ENCODE assay signal across 28 mouse cellular contexts in genomic region chrX:152708359-152708758, GRCm38 (mm10).
DNase-seq lines count a peak whose midpoint lies in the region; ATAC-seq and TF ChIP-seq lines count a peak whose summit lies in the region.
"Had no signal": no experiment of that assay in that cellular context is flagged by ENCODE, and none has a peak within 500 bp of the region (broad histone marks: within the 10 kb centered on the region; RNA-seq: fewer than 3 reads in every experiment).

No protein-coding gene starts in this region.

- peaks cover 6% of the 10 kb centered on the region; the same call in 1 of the 2 replicates for H3K79me2 ChIP-seq in liver, adult 2 months (ENCODE audit: control insufficient read depth, insufficient read depth, low read length)

- TF ChIP-seq POLR2A in liver, adult 2 months (IDR thresholded peaks at IDR 0.05; ENCODE audit: extremely low read depth, insufficient read depth, low read length), result no peak

- H3K36me3 ChIP-seq in liver, adult 2 months (ENCODE audit: control insufficient read depth, insufficient read depth, low read length), result no peaks in the 10 kb centered on the region
- H3K36me3 ChIP-seq in liver, embryonic 11.5 days (ENCODE audit: control insufficient read depth, insufficient read depth, low read length), result no peaks in the 10 kb centered on the region
- H3K36me3 ChIP-seq: hindbrain, embryonic 13.5 days; limb, embryonic 12.5 days; liver, embryonic 13.5 days; midbrain, embryonic 10.5 days; midbrain, embryonic 15.5 days; neural tube, embryonic 15.5 days had no signal

- peak; percentile 31 for DNase-seq in adrenal gland, postnatal 14 days
- no peak for DNase-seq in adrenal gland, adult 18-20 months (ENCODE audit: low spot score in 2 of 2)
- peak; percentile 9 for DNase-seq in kidney, adult 9 months
- DNase-seq in kidney, adult 11 months, result no peak
- peak; percentile 31 for DNase-seq in liver, adult 2 months (ENCODE audit: extremely low read depth, low read depth, low spot score)
- no peak for DNase-seq in liver, embryonic 11.5 days (ENCODE audit: low spot score)
- DNase-seq: cerebellum, adult 18-20 months; cerebellum, postnatal 10 days; gastrocnemius, postnatal 14 days; heart, adult 11 months; heart, postnatal 4 days; liver, embryonic 13.5 days; lung, adult 2 months; retina, postnatal 1 day; right cerebral cortex, postnatal 14 days; thymus, postnatal 4 days had no signal

- WGBS in liver, adult 2 months, result 21% methylated on average over 4 of the region's 4 CpGs
- WGBS in liver, embryonic 11.5 days, result 56% methylated on average over 4 of the region's 4 CpGs

- no peaks in the 10 kb centered on the region for H3K9me3 ChIP-seq in liver, embryonic 11.5 days (ENCODE audit: control insufficient read depth, low read length)
- H3K9me3 ChIP-seq: hindbrain, embryonic 13.5 days; limb, embryonic 12.5 days; liver, embryonic 13.5 days; midbrain, embryonic 10.5 days; midbrain, embryonic 15.5 days; neural tube, embryonic 15.5 days had no signal

- no peaks in the 10 kb centered on the region; the same call in 1 of the 2 replicates for H3K4me1 ChIP-seq in liver, adult 2 months (ENCODE audit: control insufficient read depth, insufficient read depth, low read length)
- H3K4me1 ChIP-seq in liver, embryonic 11.5 days (replicated peaks; ENCODE audit: control insufficient read depth, insufficient read depth, low read length), result no peaks in the 10 kb centered on the region
- H3K4me1 ChIP-seq: hindbrain, embryonic 13.5 days; limb, embryonic 12.5 days; liver, embryonic 13.5 days; midbrain, embryonic 10.5 days; midbrain, embryonic 15.5 days; neural tube, embryonic 15.5 days had no signal

- no peaks in the 10 kb centered on the region for H3K27me3 ChIP-seq in liver, adult 2 months (ENCODE audit: control insufficient read depth, insufficient read depth, low read length)
- H3K27me3 ChIP-seq in liver, embryonic 11.5 days (replicated peaks; ENCODE audit: control insufficient read depth, insufficient read depth, low read length), result 0 out of 2 replicates have a peak, but pooled peaks cover 3% of the 10 kb centered on the region
- H3K27me3 ChIP-seq: liver, embryonic 13.5 days; Patski had no signal

- no peak for ATAC-seq in liver, embryonic 11.5 days (replicated peaks; ENCODE audit: low FRiP score)
- ATAC-seq in common myeloid progenitor, adult 5-6 weeks (replicated peaks; ENCODE audit: low read depth, poor library complexity, severe bottlenecking), result 0 out of 2 replicates have a peak, but pooled peaks have one; percentile 39
- no peak for ATAC-seq in inflammation-experienced regulatory T-cells, adult 6 months
- ATAC-seq: forebrain, embryonic 14.5 days; intestine, postnatal 0 days; midbrain, embryonic 15.5 days; Patski had no signal

- no peak overlapping the region for H3K4me2 ChIP-seq in liver, embryonic 11.5 days
- H3K4me2 ChIP-seq: heart, embryonic 11.5 days; hindbrain, embryonic 13.5 days; limb, embryonic 12.5 days; liver, embryonic 13.5 days; midbrain, embryonic 15.5 days; neural tube, embryonic 15.5 days had no signal

- TF ChIP-seq CTCF in liver, adult 2 months (IDR thresholded peaks at IDR 0.05; ENCODE audit: low read depth, low read length), result no peak

- no peak overlapping the region; the same call in 1 of the 2 replicates for H3K27ac ChIP-seq in liver, adult 2 months (replicated peaks; ENCODE audit: insufficient read depth, low read depth, low read length)
- H3K27ac ChIP-seq in liver, embryonic 11.5 days (ENCODE audit: low read depth, low read length), result no peak overlapping the region
- H3K27ac ChIP-seq: hindbrain, embryonic 13.5 days; left cerebral cortex, adult 2 months; limb, embryonic 12.5 days; liver, embryonic 13.5 days; midbrain, embryonic 10.5 days; midbrain, embryonic 15.5 days; neural tube, embryonic 15.5 days had no signal

- no peak overlapping the region for H3K9ac ChIP-seq in liver, adult 2 months (ENCODE audit: low read depth, low read length)
- no peak overlapping the region for H3K9ac ChIP-seq in liver, embryonic 11.5 days (ENCODE audit: low read depth, low read length)
- H3K9ac ChIP-seq: hindbrain, embryonic 13.5 days; limb, embryonic 12.5 days; liver, embryonic 13.5 days; midbrain, embryonic 15.5 days; neural tube, embryonic 15.5 days had no signal

- no peak overlapping the region for H3K4me3 ChIP-seq in liver, adult 2 months (ENCODE audit: insufficient read depth, low read depth, low read length)
- no peak overlapping the region for H3K4me3 ChIP-seq in liver, embryonic 11.5 days (ENCODE audit: low read depth, low read length)
- H3K4me3 ChIP-seq: hindbrain, embryonic 13.5 days; left cerebral cortex, adult 2 months; limb, embryonic 12.5 days; liver, embryonic 13.5 days; midbrain, embryonic 10.5 days; midbrain, embryonic 15.5 days; neural tube, embryonic 15.5 days had no signal

Comparison
In these comparisons a context has a peak if more than half of its experiments do, and no peak if none do; other contexts are left out.
1. DNase-seq: peak in adrenal gland, postnatal 14 days (single experiment), kidney, adult 9 months (single experiment) and liver, adult 2 months (single experiment); none in adrenal gland, adult 18-20 months (0 of 2), kidney, adult 11 months (single experiment) and liver, embryonic 11.5 days (single experiment).